Mouse (Mus musculus): ENCODE data around the gene Galnt14. TPM values are rescaled to one million over a fixed set of nuclear protein-coding genes. Genes with fewer than 3 reads are reported as not detected.

The Galnt14 gene
- total RNA-seq, 2 experiments from 2014 or later = not detected

- no peak for ATAC-seq (replicated peaks; ENCODE audit: low FRiP score, poor library complexity, severe bottlenecking)
Observed at GRCm38 (mm10) chr17:73519350-73519749, 190.9 kb downstream of the Galnt14 start.

GRCm38 (mm10) chr17:73518359-73518758, 191.9 kb downstream of the Galnt14 start:
- ATAC-seq (replicated peaks; ENCODE audit: low FRiP score, poor library complexity, severe bottlenecking) = no peak

- ATAC-seq (replicated peaks; ENCODE audit: low FRiP score, poor library complexity, severe bottlenecking) = no peak
Observed at GRCm38 (mm10) chr17:73515506-73515905, 194.7 kb downstream of the Galnt14 start.

GRCm38 (mm10) chr17:73514862-73515261, 195.4 kb downstream of the Galnt14 start:
- no peak for ATAC-seq (replicated peaks; ENCODE audit: low FRiP score, poor library complexity, severe bottlenecking)

GRCm38 (mm10) chr17:73514258-73514657, 196.0 kb downstream of the Galnt14 start:
- no peak for ATAC-seq (replicated peaks; ENCODE audit: low FRiP score, poor library complexity, severe bottlenecking)

GRCm38 (mm10) chr17:73512844-73513243, 197.4 kb downstream of the Galnt14 start:
- ATAC-seq (replicated peaks; ENCODE audit: low FRiP score, poor library complexity, severe bottlenecking) = no peak

- no peak for ATAC-seq (replicated peaks; ENCODE audit: low FRiP score, poor library complexity, severe bottlenecking)
Observed at GRCm38 (mm10) chr17:73507804-73508535, 202.3 kb downstream of the Galnt14 start.

GRCm38 (mm10) chr17:73504111-73504510, 206.1 kb downstream of the Galnt14 start:
- no peak for ATAC-seq (replicated peaks; ENCODE audit: low FRiP score, poor library complexity, severe bottlenecking)

GRCm38 (mm10) chr17:73502613-73503012, 207.6 kb downstream of the Galnt14 start:
- no peak for ATAC-seq (replicated peaks; ENCODE audit: low FRiP score, poor library complexity, severe bottlenecking)

GRCm38 (mm10) chr17:73489519-73489918, 220.7 kb downstream of the Galnt14 start:
- ATAC-seq (replicated peaks; ENCODE audit: low FRiP score, poor library complexity, severe bottlenecking) = no peak

GRCm38 (mm10) chr17:73487792-73488191, 222.5 kb downstream of the Galnt14 start:
- no peak for ATAC-seq (replicated peaks; ENCODE audit: low FRiP score, poor library complexity, severe bottlenecking)

GRCm38 (mm10) chr17:73487380-73487779, 222.9 kb downstream of the Galnt14 start:
- ATAC-seq (replicated peaks; ENCODE audit: low FRiP score, poor library complexity, severe bottlenecking) = no peak

- no peak for ATAC-seq (replicated peaks; ENCODE audit: low FRiP score, poor library complexity, severe bottlenecking)
Observed at GRCm38 (mm10) chr17:73477096-73478076, 232.9 kb downstream of the Galnt14 start.

- no peak for ATAC-seq (replicated peaks; ENCODE audit: low FRiP score, poor library complexity, severe bottlenecking)
Observed at GRCm38 (mm10) chr17:73474371-73474770, 235.9 kb downstream of the Galnt14 start.

GRCm38 (mm10) chr17:73473012-73473411, 237.2 kb downstream of the Galnt14 start:
- ATAC-seq (replicated peaks; ENCODE audit: low FRiP score, poor library complexity, severe bottlenecking) = no peak

GRCm38 (mm10) chr17:73460874-73461273, 249.4 kb downstream of the Galnt14 start:
- no peak for ATAC-seq (replicated peaks; ENCODE audit: low FRiP score, poor library complexity, severe bottlenecking)

GRCm38 (mm10) chr17:73458741-73459140, 251.5 kb downstream of the Galnt14 start:
- ATAC-seq (replicated peaks; ENCODE audit: low FRiP score, poor library complexity, severe bottlenecking) = no peak

- no peak for ATAC-seq (replicated peaks; ENCODE audit: low FRiP score, poor library complexity, severe bottlenecking)
Observed at GRCm38 (mm10) chr17:73456551-73456950, 253.7 kb downstream of the Galnt14 start.

- ATAC-seq (replicated peaks; ENCODE audit: low FRiP score, poor library complexity, severe bottlenecking) = no peak
Observed at GRCm38 (mm10) chr17:73453646-73454045, 256.6 kb downstream of the Galnt14 start.

- ATAC-seq (replicated peaks; ENCODE audit: low FRiP score, poor library complexity, severe bottlenecking) = no peak
Observed at GRCm38 (mm10) chr17:73452151-73452760, 258.0 kb downstream of the Galnt14 start.

All from erythroblast, adult 5-6 weeks (primary cell).